Mouse (Mus musculus) heart, adult 2 months (tissue): ENCODE results near the gene Hlx. TPM values are rescaled to one million over a fixed set of nuclear protein-coding genes. Genes with fewer than 3 reads are reported as not detected.

Experiments used
- DNase-seq, 2 experiments: peaks; one replicate each; pipeline ENCODE4 v3.0.0; 2021
- H3K27ac ChIP-seq: fragments of 200-600 bp; 2 replicates; pipeline ENCODE4 v1.8.1; 2022
- H3K27me3 ChIP-seq: fragments of 200-500 bp; 2 replicates; pipeline ENCODE4 v1.6.1; 2012; ENCODE audit warnings: mild to moderate bottlenecking, low read length, inconsistent platforms, mixed read lengths; ENCODE audit not compliant: control insufficient read depth, insufficient read depth
- H3K36me3 ChIP-seq: fragments of 200-500 bp; 2 replicates; pipeline ENCODE4 v1.6.1; 2012; ENCODE audit warnings: low read length, inconsistent platforms; ENCODE audit not compliant: control insufficient read depth, insufficient read depth
- H3K4me1 ChIP-seq: fragments of 200-500 bp; 2 replicates; pipeline ENCODE4 v1.6.1; 2011; ENCODE audit warnings: low read length; ENCODE audit not compliant: control insufficient read depth, insufficient read depth
- H3K4me3 ChIP-seq: fragments of 200-600 bp; 2 replicates; pipeline ENCODE4 v1.8.1; 2022
- H3K79me2 ChIP-seq: fragments of 200-500 bp; replicated peaks from 2 replicates; pipeline ENCODE4 v1.6.1; 2012; ENCODE audit warnings: mild to moderate bottlenecking, inconsistent platforms, low read length, moderate library complexity, mixed read lengths; ENCODE audit not compliant: control insufficient read depth, insufficient read depth
- H3K9ac ChIP-seq: fragments of 200-500 bp; 2 replicates; pipeline ENCODE4 v1.6.1; 2012; ENCODE audit warnings: low read depth, mild to moderate bottlenecking, control low read depth, inconsistent platforms, low read length, mixed read lengths
- CTCF ChIP-seq: fragments of 200-600 bp; IDR thresholded peaks from 2 replicates; pipeline ENCODE4 v1.8.1; 2022; ENCODE audit warnings: antibody characterized with exemption, mild to moderate bottlenecking, moderate library complexity
- EP300 ChIP-seq: fragments of 200-500 bp; IDR thresholded peaks from 2 replicates; pipeline ENCODE4 v1.6.1; 2011; ENCODE audit warnings: low read depth, low read length, control low read depth; ENCODE audit not compliant: insufficient read depth
- POLR2A ChIP-seq: fragments of 200-500 bp; IDR thresholded peaks from 2 replicates; pipeline ENCODE4 v1.6.1; 2011; ENCODE audit warnings: mild to moderate bottlenecking, low read depth, low read length, control low read depth; ENCODE audit not compliant: insufficient read depth
- WGBS: fragments of 180-500 bp; shearing (Covaris S2); methylation state at CpG from one replicate; pipeline ENCODE4 v1.1.7; 2018; 5-methylcytosine and 5-hydroxymethylcytosine counted together
- intact Hi-C: fragments of 180-260 bp; cut with DNase I; formaldehyde crosslinking; loops from one replicate; pipeline ENCODE4 v1.15.1; 2025
- polyA plus RNA-seq: library from polyadenylated mRNA; depleted of rRNA; stranded (reverse); fragments of >200 nt; gene quantifications from 2 replicates; pipeline ENCODE4 v1.2.3, GENCODE M21; 2012
- total RNA-seq, 2 experiments: library from RNA; stranded (reverse); gene quantifications; 2 replicates each; pipeline ENCODE4 v1.2.3; 2021

Gene Hlx
- total and polyA plus RNA-seq, 3 experiments = 7.6 to 11.4 (median 10.8) TPM

- no peak for DNase-seq
- H3K27me3 ChIP-seq = no peaks in the 10 kb centered on the region; the same call in 1 of the 2 replicates
- no peaks in the 10 kb centered on the region for H3K79me2 ChIP-seq
- TF ChIP-seq CTCF (no peak), POLR2A (no peak), EP300 (no peak)
- peak overlapping the region; percentile 95 for H3K4me3 ChIP-seq
- H3K36me3 ChIP-seq = peaks cover 11% of the 10 kb centered on the region
- H3K27ac ChIP-seq = peak overlapping the region; percentile 90
- peaks cover 7% of the 10 kb centered on the region for H3K4me1 ChIP-seq
- intact Hi-C loops = loop anchor here (10.0 kb wide), 1 partner anchor 696 kb away; the partner anchor contains the start of gene 1700056E22Rik
- WGBS = 10% methylated on average over 18 of the region's 18 CpGs
- H3K9ac ChIP-seq = peak overlapping the region; percentile 99
Measured at GRCm38 (mm10) chr1:184731091-184731640, 1.3 kb downstream of the Hlx start.

- no peak for TF ChIP-seq CTCF
- no peak for TF ChIP-seq EP300
- TF ChIP-seq POLR2A = no peak
- H3K79me2 ChIP-seq = no peaks in the 10 kb centered on the region
- H3K27ac ChIP-seq = peak overlapping the region; percentile 90
- H3K9ac ChIP-seq = peak overlapping the region; percentile 47
- peaks cover 5% of the 10 kb centered on the region; the same call in 1 of the 2 replicates for H3K4me1 ChIP-seq
- peaks cover 11% of the 10 kb centered on the region for H3K36me3 ChIP-seq
- no peaks in the 10 kb centered on the region; the same call in 1 of the 2 replicates for H3K27me3 ChIP-seq
- 25% methylated on average over 12 of the region's 12 CpGs for WGBS
- peak in 1 of 2 experiments; percentile 50 for DNase-seq
- intact Hi-C loops = loop anchor here (10.0 kb wide), 1 partner anchor 696 kb away; the partner anchor contains the start of gene 1700056E22Rik
- peak overlapping the region; percentile 95 for H3K4me3 ChIP-seq
Measured at GRCm38 (mm10) chr1:184730453-184731013, 1.9 kb downstream of the Hlx start.

- Histone ChIP-seq H3K27ac (peak overlapping the region; percentile 68), H3K4me1 (peaks cover 5% of the 10 kb centered on the region; the same call in 1 of the 2 replicates), H3K79me2 (no peaks in the 10 kb centered on the region), H3K27me3 (no peaks in the 10 kb centered on the region; the same call in 1 of the 2 replicates), H3K36me3 (peaks cover 11% of the 10 kb centered on the region), H3K9ac (peak overlapping the region; percentile 47), H3K4me3 (peak overlapping the region; percentile 47)
- DNase-seq = peak; percentile 38 to 55
- TF ChIP-seq EP300 = no peak
- no peak for TF ChIP-seq POLR2A
- TF ChIP-seq CTCF = no peak
- intact Hi-C loops = loop anchor here (5.0 to 10.0 kb wide), 2 partner anchors 52 to 695 kb away; partner anchors contain the start of gene 1700056E22Rik
- 25% methylated on average over 19 of the region's 19 CpGs for WGBS
Measured at GRCm38 (mm10) chr1:184729357-184730140, 2.9 kb downstream of the Hlx start.

- TF ChIP-seq CTCF = no peak
- no peak for TF ChIP-seq POLR2A
- TF ChIP-seq EP300 = no peak
- H3K27ac ChIP-seq = 0 out of 2 replicates have a peak overlapping the region, but pooled peaks have one; percentile 24
- 19% methylated on average over 6 of the region's 6 CpGs for WGBS
- peaks cover 5% of the 10 kb centered on the region; the same call in 1 of the 2 replicates for H3K4me1 ChIP-seq
- H3K36me3 ChIP-seq = peaks cover 11% of the 10 kb centered on the region
- H3K4me3 ChIP-seq = peak overlapping the region; percentile 18; the same call in 1 of the 2 replicates
- no peaks in the 10 kb centered on the region; the same call in 1 of the 2 replicates for H3K27me3 ChIP-seq
- peak; percentile 34 to 46 for DNase-seq
- no peak overlapping the region for H3K9ac ChIP-seq
- intact Hi-C loops = loop anchor here (5.0 kb wide), 1 partner anchor 51 kb away; no protein-coding TSS in a partner anchor
- no peaks in the 10 kb centered on the region for H3K79me2 ChIP-seq
Measured at GRCm38 (mm10) chr1:184728561-184729115, 3.8 kb downstream of the Hlx start.

- Histone ChIP-seq H3K4me3 (no peak overlapping the region), H3K36me3 (peaks cover 11% of the 10 kb centered on the region), H3K4me1 (peaks cover 5% of the 10 kb centered on the region; the same call in 1 of the 2 replicates), H3K9ac (0 out of 2 replicates have a peak overlapping the region, but pooled peaks have one; percentile 31), H3K27me3 (peaks cover 3% of the 10 kb centered on the region), H3K27ac (no peak overlapping the region), H3K79me2 (no peaks in the 10 kb centered on the region)
- 37% methylated on average over 49 of the region's 49 CpGs for WGBS
- intact Hi-C loops = loop anchor here (5.0 kb wide), 1 partner anchor 50 kb away; no protein-coding TSS in a partner anchor
- TF ChIP-seq CTCF (no peak), EP300 (no peak), POLR2A (no peak)
- peak in 1 of 2 experiments; percentile 35 for DNase-seq
Measured at GRCm38 (mm10) chr1:184727401-184728265, 4.8 kb downstream of the Hlx start.
